In genomic region chr1:165616652-165617051, GRCm38 (mm10) we compare ENCODE assay signal across 10 mouse cellular contexts. TPM values are rescaled to one million over a fixed set of nuclear protein-coding genes. Genes with fewer than 3 reads are reported as not detected.
DNase-seq lines count a peak whose midpoint lies in the region; ATAC-seq and TF ChIP-seq lines count a peak whose summit lies in the region.
"Had no signal": no experiment of that assay in that cellular context is flagged by ENCODE, and none has a peak within 500 bp of the region (broad histone marks: within the 10 kb centered on the region; RNA-seq: fewer than 3 reads in every experiment).

No protein-coding gene starts in this region.

- ATAC-seq in midbrain, embryonic 11.5 days (ENCODE audit: low FRiP score), result no peak
- ATAC-seq in limb, embryonic 13.5 days (ENCODE audit: low FRiP score, low read depth), result no peak

- no peak for DNase-seq in heart, adult 2 months
- DNase-seq in heart, postnatal 25 days (ENCODE audit: low spot score), result no peak
- no peak for DNase-seq in midbrain, embryonic 10.5 days (ENCODE audit: low spot score)
- DNase-seq in midbrain, embryonic 11.5 days (ENCODE audit: low spot score, missing footprints), result no peak
- DNase-seq in yolk sac, embryonic 10.5 days (ENCODE audit: low spot score), result peak; percentile 66
- no peak for DNase-seq in urinary bladder, postnatal 36 days (ENCODE audit: low spot score in 2 of 2)
- no peak for DNase-seq in right cerebral cortex, adult 2 months (ENCODE audit: low spot score in 2 of 2)
- DNase-seq: right cerebral cortex, adult 18-20 months had no signal

- peaks cover 5% of the 10 kb centered on the region; the same call in 1 of the 2 replicates for H3K36me3 ChIP-seq in heart, adult 2 months (ENCODE audit: control insufficient read depth, insufficient read depth, low read length)
- peaks cover 44% of the 10 kb centered on the region for H3K36me3 ChIP-seq in midbrain, embryonic 10.5 days
- peaks cover 3% of the 10 kb centered on the region for H3K36me3 ChIP-seq in midbrain, embryonic 11.5 days (ENCODE audit: control insufficient read depth, insufficient read depth, low read length)
- H3K36me3 ChIP-seq in limb, embryonic 13.5 days, result peaks cover 33% of the 10 kb centered on the region

- no peak overlapping the region for H3K4me2 ChIP-seq in midbrain, embryonic 11.5 days
- 0 out of 2 replicates have a peak overlapping the region, but pooled peaks have one; percentile 9 for H3K4me2 ChIP-seq in limb, embryonic 13.5 days (replicated peaks)

- no peaks in the 10 kb centered on the region for H3K79me2 ChIP-seq in heart, adult 2 months (replicated peaks; ENCODE audit: control insufficient read depth, insufficient read depth, low read length)

- intact Hi-C loops in heart, adult 2 months (cut with DNase I), result loop anchor here (2.0 kb wide), 1 partner anchor 28 kb away; no protein-coding TSS in a partner anchor
- intact Hi-C loops in heart, postnatal 25 days (cut with DNase I), result no loop called here

- TF ChIP-seq POLR2A in heart, adult 2 months (IDR thresholded peaks at IDR 0.05; ENCODE audit: insufficient read depth, low read depth, low read length), result no peak

- H3K27ac ChIP-seq in heart, adult 2 months, result peak overlapping the region; percentile 92
- H3K27ac ChIP-seq in midbrain, embryonic 10.5 days (replicated peaks), result peak overlapping the region; percentile 78
- no peak overlapping the region for H3K27ac ChIP-seq in midbrain, embryonic 11.5 days (ENCODE audit: low read depth, low read length)
- H3K27ac ChIP-seq in limb, embryonic 13.5 days, result no peak overlapping the region

- peaks cover 12% of the 10 kb centered on the region; the same call in 1 of the 2 replicates for H3K9me3 ChIP-seq in midbrain, embryonic 10.5 days (replicated peaks)
- H3K9me3 ChIP-seq in midbrain, embryonic 11.5 days (ENCODE audit: control insufficient read depth, low read length), result no peaks in the 10 kb centered on the region; the same call in 1 of the 2 replicates
- peaks cover 11% of the 10 kb centered on the region; the same call in 1 of the 2 replicates for H3K9me3 ChIP-seq in limb, embryonic 13.5 days

- no peak overlapping the region for H3K4me3 ChIP-seq in heart, adult 2 months
- no peak overlapping the region for H3K4me3 ChIP-seq in midbrain, embryonic 10.5 days
- no peak overlapping the region for H3K4me3 ChIP-seq in midbrain, embryonic 11.5 days (ENCODE audit: low read depth, low read length)
- no peak overlapping the region for H3K4me3 ChIP-seq in limb, embryonic 13.5 days
- H3K4me3 ChIP-seq: megakaryocyte, embryonic 14.5 days had no signal

- WGBS in heart, adult 2 months, result 21% methylated on average over 7 of the region's 7 CpGs
- 50% methylated on average over 7 of the region's 7 CpGs for WGBS in midbrain, embryonic 10.5 days
- WGBS in midbrain, embryonic 11.5 days, result 52% methylated on average over 7 of the region's 7 CpGs
- WGBS in limb, embryonic 13.5 days, result 29% methylated on average over 7 of the region's 7 CpGs

- no peak for TF ChIP-seq EP300 in heart, adult 2 months (IDR thresholded peaks at IDR 0.05; ENCODE audit: insufficient read depth, low read depth, low read length)

- no peaks in the 10 kb centered on the region for H3K27me3 ChIP-seq in heart, adult 2 months (ENCODE audit: control insufficient read depth, insufficient read depth, low read length)
- no peaks in the 10 kb centered on the region for H3K27me3 ChIP-seq in midbrain, embryonic 10.5 days (ENCODE audit: low read depth, poor library complexity, severe bottlenecking)
- no peaks in the 10 kb centered on the region for H3K27me3 ChIP-seq in midbrain, embryonic 11.5 days (ENCODE audit: control insufficient read depth, insufficient read depth, low read length)
- no peaks in the 10 kb centered on the region for H3K27me3 ChIP-seq in limb, embryonic 13.5 days

- H3K4me1 ChIP-seq in heart, adult 2 months (ENCODE audit: control insufficient read depth, insufficient read depth, low read length), result peaks cover 13% of the 10 kb centered on the region
- H3K4me1 ChIP-seq in midbrain, embryonic 10.5 days, result peaks cover 40% of the 10 kb centered on the region
- peaks cover 16% of the 10 kb centered on the region for H3K4me1 ChIP-seq in midbrain, embryonic 11.5 days (ENCODE audit: control insufficient read depth, insufficient read depth, low read length)
- H3K4me1 ChIP-seq in limb, embryonic 13.5 days, result peaks cover 30% of the 10 kb centered on the region

- no peak overlapping the region for H3K9ac ChIP-seq in heart, adult 2 months (ENCODE audit: low read depth, low read length)
- H3K9ac ChIP-seq in midbrain, embryonic 11.5 days (ENCODE audit: low read length), result no peak overlapping the region
- H3K9ac ChIP-seq in limb, embryonic 13.5 days, result no peak overlapping the region

- TF ChIP-seq CTCF in heart, adult 2 months (IDR thresholded peaks at IDR 0.05), result no peak

RNA-seq across cellular contexts. Expression of gene Mpzl1, which starts 17.7 kb away (rescaled TPM):
- total RNA-seq in heart, adult 2 months (2021), result 10 to 100 TPM; 15.1 to 19.7 TPM
- polyA plus RNA-seq in heart, adult 2 months (2012; rRNA removed), result 18.3 and 25.6 TPM in 2 replicates
- 10 to 100 TPM; 20.8 to 20.9 TPM for total RNA-seq in heart, postnatal 25 days (2021)
- 134 TPM in 2 replicates for polyA plus RNA-seq in midbrain, embryonic 10.5 days (2016; fragmentation: Nextera tagmentation; extraction: Ambion mirVana)
- 141 and 144 TPM in 2 replicates for polyA plus RNA-seq in midbrain, embryonic 11.5 days (2014; fragmentation: Nextera tagmentation; extraction: Ambion mirVana)
- polyA plus RNA-seq in limb, embryonic 13.5 days (2015; fragmentation: Nextera tagmentation; extraction: Ambion mirVana), result 196 TPM in 2 replicates

Comparison
In these comparisons a context has a peak if more than half of its experiments do, and no peak if none do; other contexts are left out.
1. H3K27ac ChIP-seq: peak in heart, adult 2 months (single experiment) and midbrain, embryonic 10.5 days (single experiment); none in midbrain, embryonic 11.5 days (single experiment) and limb, embryonic 13.5 days (single experiment).